Mouse (Mus musculus): ENCODE data around the gene Gabpb1. TPM values are rescaled to one million over a fixed set of nuclear protein-coding genes. Genes with fewer than 3 reads are reported as not detected.

Gabpb1 gene
- 10 to 100 TPM; 37.1 to 40.1 TPM for total RNA-seq (2023)

GRCm38 (mm10) chr2:126676122-126676515 lies at the start of gene Gabpb1:
Gene Gabpb1 (minus strand): TSS chr2:126676337.

GRCm38 (mm10) chr2:126706759-126707437 lies 30.8 kb upstream of the Gabpb1 start, which contains the start of gene Usp8:
Gene Usp8 (plus strand): TSS chr2:126707328.

GRCm38 (mm10) chr2:126619249-126619704 lies 56.9 kb downstream of the Gabpb1 start, which contains the start of gene Hdc:
Gene Hdc (minus strand): TSS chr2:126619299.

Other genes with a start within 250 kb of the Gabpb1 start
- gene Atp8b4, start 175.7 kb downstream of the Gabpb1 start, total RNA-seq (2023) = 10 to 100 TPM; 74.4 TPM
- gene Slc27a2, start 123.9 kb downstream of the Gabpb1 start, total RNA-seq (2023) = not detected
- 1 to 10 TPM; 1.2 to 1.7 TPM for gene Hdc, start 57.0 kb downstream of the Gabpb1 start, total RNA-seq (2023)
- 10 to 100 TPM; 42.3 to 43.4 TPM for gene Usp8, start 31.0 kb upstream of the Gabpb1 start, total RNA-seq (2023)
- gene Usp50, start 107.1 kb upstream of the Gabpb1 start, total RNA-seq (2023) = under 1 TPM; 0.59 to 0.61 TPM
- gene Trpm7, start 199.9 kb upstream of the Gabpb1 start, total RNA-seq (2023) = 100 to 1,000 TPM in 1 of 2 experiments, 10 to 100 TPM in 1; 98.5 to 103 TPM

Data from T-cell, adult 66 days (primary cell).